Mouse (Mus musculus) heart, embryonic 13.5 days (tissue): ENCODE measurements around the gene Camta2. TPM values are rescaled to one million over a fixed set of nuclear protein-coding genes. Genes with fewer than 3 reads are reported as not detected.

ENCODE experiments used
- ATAC-seq: fragments of 200-750 bp; cut with Nextera tagmentation; 2 replicates; pipeline ENCODE4 v1.8.0; 2017; ENCODE audit warnings: moderate TSS enrichment; ENCODE audit not compliant: insufficient number of reproducible peaks, low FRiP score, low TSS enrichment; ENCODE audit errors: extremely low read depth
- H3K27ac ChIP-seq: fragments of 300-500 bp; sonication (generic); replicated peaks from 2 replicates; pipeline ENCODE4 v1.5.1; 2015; ENCODE audit warnings: moderate library complexity, mild to moderate bottlenecking, inconsistent platforms
- H3K27me3 ChIP-seq: fragments of 300-500 bp; sonication (generic); replicated peaks from 2 replicates; pipeline ENCODE4 v1.6.1; 2015; ENCODE audit warnings: mild to moderate bottlenecking, inconsistent platforms
- H3K36me3 ChIP-seq: fragments of 300-500 bp; sonication (generic); 2 replicates; pipeline ENCODE4 v1.6.1; 2015; ENCODE audit warnings: mild to moderate bottlenecking, inconsistent platforms
- H3K4me1 ChIP-seq: fragments of 300-500 bp; sonication (generic); 2 replicates; pipeline ENCODE4 v1.6.1; 2015; ENCODE audit warnings: inconsistent platforms
- H3K4me2 ChIP-seq: fragments of 300-500 bp; sonication (generic); 2 replicates; pipeline ENCODE4 v1.6.1; 2015; ENCODE audit warnings: inconsistent platforms, mild to moderate bottlenecking, moderate library complexity
- H3K4me3 ChIP-seq: fragments of 300-500 bp; sonication (generic); 2 replicates; pipeline ENCODE4 v1.5.1; 2015; ENCODE audit warnings: moderate library complexity, mild to moderate bottlenecking, inconsistent platforms
- H3K9ac ChIP-seq: fragments of 300-500 bp; sonication (generic); 2 replicates; pipeline ENCODE4 v1.6.1; 2015; ENCODE audit warnings: inconsistent platforms, mild to moderate bottlenecking, moderate library complexity
- H3K9me3 ChIP-seq: fragments of 300-500 bp; sonication (generic); 2 replicates; pipeline ENCODE4 v1.6.1; 2016; ENCODE audit warnings: inconsistent platforms
- whole genome bisulfite sequencing: fragments of 180-500 bp; shearing (Covaris S2); methylation state at CpG from one replicate; pipeline ENCODE4 v1.1.7; 2015; ENCODE audit warnings: mixed read lengths; 5-methylcytosine and 5-hydroxymethylcytosine counted together
- microRNA-seq: library from miRNA; unstranded; fragments of <30 nt; microRNA quantifications from one replicate; pipeline ENCODE4, GENCODE M21; 2016
- polyA plus RNA-seq: library from polyadenylated mRNA; unstranded; fragments of >200 nt; fragmentation: Nextera tagmentation; extraction: Ambion mirVana; gene quantifications from 2 replicates; pipeline ENCODE4 v1.2.1, GENCODE M21; 2015

Camta2 gene
- polyA plus RNA-seq, 1 experiment from 2014 or later: 10.1 TPM

DNA sequence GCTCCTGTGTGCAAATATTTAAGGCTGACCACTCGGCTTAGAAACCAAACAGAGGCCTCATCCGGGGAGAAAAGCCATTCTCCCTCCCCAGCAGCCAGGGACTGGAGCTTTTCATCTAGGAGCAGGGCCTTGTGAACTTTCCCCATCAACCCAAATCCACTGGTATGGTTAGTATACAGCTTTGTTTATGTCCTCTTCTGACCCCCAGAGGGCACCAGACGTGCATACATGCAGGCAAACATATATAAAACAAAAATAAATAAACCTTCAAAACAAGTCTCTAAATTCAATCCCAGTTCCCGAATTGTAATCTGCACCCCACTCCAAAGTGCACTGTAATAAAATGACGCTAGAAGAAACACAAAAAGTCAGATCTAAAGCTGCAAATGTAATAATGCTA, 58.3 kb downstream of the Camta2 start:
- H3K4me2 ChIP-seq: no peak overlapping the region
- no peak overlapping the region for H3K9ac ChIP-seq
- H3K27ac ChIP-seq: no peak overlapping the region
- H3K36me3 ChIP-seq: no peaks in the 10 kb centered on the region
- H3K27me3 ChIP-seq: no peaks in the 10 kb centered on the region
- H3K4me3 ChIP-seq: no peak overlapping the region
- WGBS: 50% methylated on average over 5 of the region's 5 CpGs
- no peaks in the 10 kb centered on the region for H3K9me3 ChIP-seq
- no peaks in the 10 kb centered on the region for H3K4me1 ChIP-seq
- no peak for ATAC-seq

DNA sequence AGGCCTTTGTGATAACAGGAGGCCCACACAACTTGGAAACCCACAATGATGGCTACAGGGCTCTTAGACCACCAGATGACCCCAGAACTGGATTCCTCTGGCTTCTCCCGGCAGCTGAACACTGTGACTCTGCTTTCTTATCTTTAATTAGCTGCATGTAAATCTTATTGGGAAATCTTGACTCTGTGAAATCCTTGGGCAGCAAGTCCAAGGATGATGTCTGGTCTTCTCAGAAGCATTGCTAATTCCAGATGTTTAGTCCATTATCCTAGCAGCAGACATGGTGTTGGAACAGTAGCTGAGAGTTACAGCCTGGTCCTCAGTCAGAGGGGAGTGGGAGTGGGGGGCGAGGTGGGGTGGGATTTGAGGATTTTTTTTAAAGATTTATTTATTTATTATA, 59.5 kb downstream of the Camta2 start:
- no peak overlapping the region for H3K4me2 ChIP-seq
- H3K27me3 ChIP-seq: no peaks in the 10 kb centered on the region
- H3K27ac ChIP-seq: no peak overlapping the region
- H3K36me3 ChIP-seq: no peaks in the 10 kb centered on the region
- H3K9ac ChIP-seq: no peak overlapping the region
- H3K4me1 ChIP-seq: 0 out of 2 replicates have a peak, but pooled peaks cover 3% of the 10 kb centered on the region
- ATAC-seq: no peak
- WGBS: 56% methylated on average over 2 of the region's 2 CpGs
- no peak overlapping the region for H3K4me3 ChIP-seq
- no peaks in the 10 kb centered on the region for H3K9me3 ChIP-seq

DNA sequence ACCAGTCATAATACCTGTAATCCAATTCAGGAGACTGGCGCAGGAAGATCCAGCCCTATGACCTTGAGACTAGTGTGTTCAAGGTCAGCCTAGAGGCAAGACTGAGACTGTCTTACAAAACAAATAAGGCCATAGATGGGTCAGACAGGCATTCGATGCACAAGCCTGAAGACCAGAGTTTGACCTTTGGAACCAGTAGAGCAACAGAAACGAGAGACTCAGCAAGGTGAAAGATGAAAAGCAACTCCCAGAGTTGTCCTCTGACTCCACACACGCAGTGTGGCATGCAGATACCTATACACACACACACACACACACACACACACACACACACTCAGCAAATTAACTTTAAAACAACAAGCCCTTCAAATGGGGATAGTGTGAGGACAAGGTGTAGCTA, 61.0 kb downstream of the Camta2 start:
- Histone ChIP-seq H3K4me1 (peaks cover 9% of the 10 kb centered on the region), H3K9me3 (no peaks in the 10 kb centered on the region), H3K4me2 (no peak overlapping the region), H3K4me3 (no peak overlapping the region), H3K9ac (no peak overlapping the region), H3K27ac (no peak overlapping the region), H3K36me3 (no peaks in the 10 kb centered on the region), H3K27me3 (no peaks in the 10 kb centered on the region)
- no peak for ATAC-seq
- WGBS: 74% methylated on average over 4 of the region's 4 CpGs

DNA sequence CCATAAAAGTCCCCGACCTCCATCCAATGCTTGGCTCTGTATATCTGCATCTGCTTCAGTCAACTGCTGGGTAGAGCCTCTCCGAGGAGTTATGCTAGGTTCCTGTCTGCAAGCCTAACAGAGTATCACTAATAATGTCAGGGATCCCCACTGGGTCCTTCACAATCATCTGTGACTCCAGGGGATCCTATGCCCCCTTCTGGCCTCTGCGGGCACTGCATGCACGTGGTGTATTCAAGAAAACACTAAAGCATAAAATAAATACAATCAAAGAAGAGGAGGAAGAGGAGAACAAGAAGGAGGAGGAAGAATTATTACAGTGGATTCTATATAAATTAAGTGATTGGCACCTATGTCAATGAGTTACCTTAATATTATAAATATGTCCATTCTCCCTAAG, 62.4 kb downstream of the Camta2 start:
- Histone ChIP-seq H3K36me3 (no peaks in the 10 kb centered on the region), H3K9me3 (no peaks in the 10 kb centered on the region), H3K4me1 (peaks cover 9% of the 10 kb centered on the region), H3K27ac (no peak overlapping the region), H3K4me2 (no peak overlapping the region), H3K27me3 (no peaks in the 10 kb centered on the region), H3K9ac (no peak overlapping the region), H3K4me3 (no peak overlapping the region)
- 46% methylated on average over 4 of the region's 4 CpGs for whole genome bisulfite sequencing
- no peak for ATAC-seq

DNA sequence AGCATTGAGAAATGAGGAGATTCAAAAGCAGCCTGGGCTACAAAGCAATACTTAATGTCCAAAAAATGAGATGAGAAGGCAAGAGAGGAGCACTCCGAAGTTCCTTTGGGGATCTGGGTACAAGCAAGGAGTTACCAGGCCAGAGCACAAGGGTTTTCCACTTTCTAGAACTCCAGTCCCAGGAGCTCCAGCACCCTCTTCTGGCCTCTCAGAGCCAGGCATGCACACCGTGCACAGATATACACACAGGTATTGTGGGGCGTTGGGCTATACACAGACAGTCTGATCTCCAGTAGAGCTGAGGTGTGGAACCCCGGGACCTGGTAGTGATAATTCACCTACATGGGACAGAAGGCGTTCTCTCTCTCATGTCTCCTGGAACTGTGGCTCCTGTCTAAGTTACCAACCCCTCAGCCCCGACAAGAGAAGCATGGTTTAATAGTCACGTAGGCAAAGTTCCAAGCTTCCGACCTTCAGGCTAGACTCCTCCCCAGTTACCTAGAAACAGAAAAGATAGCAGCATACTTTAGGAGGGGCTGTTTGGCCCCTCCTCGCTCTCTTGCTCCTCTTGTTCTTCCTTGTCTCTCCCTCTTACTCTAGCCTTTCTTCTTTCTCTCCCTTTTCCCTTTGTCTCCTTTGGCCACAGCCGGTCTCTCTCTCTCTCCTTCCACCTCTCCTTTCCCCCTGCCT, 64.7 kb downstream of the Camta2 start:
- Histone ChIP-seq H3K36me3 (no peaks in the 10 kb centered on the region), H3K4me3 (no peak overlapping the region), H3K9me3 (no peaks in the 10 kb centered on the region), H3K27ac (no peak overlapping the region), H3K9ac (no peak overlapping the region), H3K4me1 (peaks cover 9% of the 10 kb centered on the region), H3K4me2 (no peak overlapping the region), H3K27me3 (no peaks in the 10 kb centered on the region)
- 60% methylated on average over 10 of the region's 10 CpGs for WGBS
- no peak for ATAC-seq

DNA sequence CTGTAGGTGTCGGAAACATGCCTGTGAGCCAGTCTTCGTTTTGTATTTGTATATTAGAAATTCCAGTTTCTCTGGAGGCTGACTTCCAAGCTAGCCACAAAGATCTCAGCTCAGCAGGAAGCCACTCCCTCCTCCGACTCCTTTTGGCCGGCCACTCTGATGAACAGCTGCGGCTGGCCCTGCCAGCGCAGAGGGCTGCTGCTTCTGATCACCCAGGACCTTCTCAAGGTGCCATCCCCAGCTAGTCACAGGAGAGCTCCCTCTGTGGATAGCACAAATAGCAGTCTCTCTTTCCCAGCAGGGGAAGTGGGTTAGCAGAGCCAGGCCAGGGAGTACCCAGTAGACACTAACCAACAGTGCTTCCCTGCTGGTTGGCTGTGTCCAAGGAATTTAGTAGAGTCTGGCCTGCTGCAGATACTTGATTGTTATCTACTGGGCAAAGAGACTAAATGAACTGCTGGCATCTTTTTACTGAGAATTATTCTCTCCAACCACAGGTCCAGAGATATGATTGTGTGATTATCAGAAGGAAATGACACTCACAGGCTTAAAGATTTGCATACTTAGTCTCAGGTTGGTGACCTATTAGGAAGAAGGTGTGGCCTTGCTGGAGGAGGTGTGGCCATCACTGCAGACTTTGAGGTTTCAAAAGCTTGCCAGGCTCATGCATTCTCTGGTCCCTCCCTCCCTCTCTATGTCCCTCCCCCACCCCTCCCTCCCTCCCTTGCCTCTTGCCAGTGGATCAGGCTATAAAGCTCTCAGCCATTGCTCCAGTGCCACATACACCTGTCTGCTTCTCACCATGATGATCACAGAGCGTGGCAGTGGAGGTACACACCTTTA, 65.7 kb downstream of the Camta2 start:
- peaks cover 9% of the 10 kb centered on the region for H3K4me1 ChIP-seq
- H3K9me3 ChIP-seq: no peaks in the 10 kb centered on the region
- H3K27me3 ChIP-seq: peaks cover 4% of the 10 kb centered on the region
- H3K36me3 ChIP-seq: no peaks in the 10 kb centered on the region
- ATAC-seq: no peak
- H3K4me3 ChIP-seq: no peak overlapping the region
- H3K9ac ChIP-seq: peak overlapping the region; percentile 50; the same call in 1 of the 2 replicates
- 28% methylated on average over 7 of the region's 7 CpGs for WGBS
- H3K4me2 ChIP-seq: no peak overlapping the region
- H3K27ac ChIP-seq: no peak overlapping the region

Small RNA genes within 50 kb of the gene (microRNA-seq; reads per million reads assigned to microRNA genes)
- gene Mir6925: not detected

Other genes with a start within 250 kb of the Camta2 start
- 25.5 and 26.2 TPM in 2 replicates for gene Med11, start 236.2 kb downstream of the Camta2 start, polyA plus RNA-seq
- 1.4 and 1.5 TPM in 2 replicates for gene Zmynd15, start 228.7 kb downstream of the Camta2 start, polyA plus RNA-seq
- gene Cxcl16, start 228.1 kb downstream of the Camta2 start, polyA plus RNA-seq: 6.8 and 6.9 TPM in 2 replicates
- gene Tm4sf5, start 182.9 kb downstream of the Camta2 start, polyA plus RNA-seq: 8.4 and 8.5 TPM in 2 replicates
- gene Vmo1, start 173.5 kb downstream of the Camta2 start, polyA plus RNA-seq: 0.31 TPM in 1 of 2 replicates, not detected in the other
- gene Gltpd2, start 168.9 kb downstream of the Camta2 start, polyA plus RNA-seq: 0.12 and 0.99 TPM in 2 replicates
- 636 and 691 TPM in 2 replicates for gene Psmb6, start 162.7 kb downstream of the Camta2 start, polyA plus RNA-seq
- gene Gm40193, start 155.2 kb downstream of the Camta2 start, polyA plus RNA-seq: not detected in 2 replicates
- 9.3 and 11.2 TPM in 2 replicates for gene Pld2, start 148.0 kb downstream of the Camta2 start, polyA plus RNA-seq
- gene Mink1, start 125.2 kb downstream of the Camta2 start, polyA plus RNA-seq: 8.8 and 9.8 TPM in 2 replicates
- not detected in 2 replicates for gene 4930544D05Rik, start 72.3 kb downstream of the Camta2 start, polyA plus RNA-seq
- gene Chrne, start 68.9 kb downstream of the Camta2 start, polyA plus RNA-seq: not detected in 2 replicates
- 0.86 and 1.0 TPM in 2 replicates for gene Gp1ba, start 49.0 kb downstream of the Camta2 start, polyA plus RNA-seq
- 66.3 and 73.8 TPM in 2 replicates for gene Rnf167, start 40.9 kb downstream of the Camta2 start, polyA plus RNA-seq
- gene Slc25a11, start 40.6 kb downstream of the Camta2 start, polyA plus RNA-seq: 234 and 262 TPM in 2 replicates
- 1,587 and 1,588 TPM in 2 replicates for gene Pfn1, start 33.5 kb downstream of the Camta2 start, polyA plus RNA-seq
- 273 and 322 TPM in 2 replicates for gene Eno3, start 30.9 kb downstream of the Camta2 start, polyA plus RNA-seq
- gene Spag7, start 18.7 kb downstream of the Camta2 start, polyA plus RNA-seq: 175 and 206 TPM in 2 replicates
- 1.8 and 2.0 TPM in 2 replicates for gene Inca1, start 12.1 kb upstream of the Camta2 start, polyA plus RNA-seq
- 4.0 and 4.3 TPM in 2 replicates for gene Kif1c, start 12.4 kb upstream of the Camta2 start, polyA plus RNA-seq
- gene Zfp3, start 76.1 kb upstream of the Camta2 start, polyA plus RNA-seq: 8.3 and 9.5 TPM in 2 replicates
- 0.13 TPM in 1 of 2 replicates, not detected in the other for gene Scimp, start 124.5 kb upstream of the Camta2 start, polyA plus RNA-seq
- gene Rabep1, start 156.7 kb upstream of the Camta2 start, polyA plus RNA-seq: 28.3 and 31.8 TPM in 2 replicates